Mouse (Mus musculus) layer of hippocampus, postnatal 10 days (tissue): Measurements from ENCODE around the gene Eed. TPM values are rescaled to one million over a fixed set of nuclear protein-coding genes. Genes with fewer than 3 reads are reported as not detected.

ENCODE experiments used
- DNase-seq, 2 experiments: peaks; one replicate each; pipeline ENCODE4 v3.0.0; 2021; ENCODE audit warnings: low spot score in 2 of 2
- total RNA-seq, 2 experiments: library from RNA; stranded (reverse); gene quantifications; 2 replicates each; pipeline ENCODE4 v1.2.3; 2021

The Eed gene
- total RNA-seq, 2 experiments from 2014 or later, result 27.9 to 34.0 TPM

DNA sequence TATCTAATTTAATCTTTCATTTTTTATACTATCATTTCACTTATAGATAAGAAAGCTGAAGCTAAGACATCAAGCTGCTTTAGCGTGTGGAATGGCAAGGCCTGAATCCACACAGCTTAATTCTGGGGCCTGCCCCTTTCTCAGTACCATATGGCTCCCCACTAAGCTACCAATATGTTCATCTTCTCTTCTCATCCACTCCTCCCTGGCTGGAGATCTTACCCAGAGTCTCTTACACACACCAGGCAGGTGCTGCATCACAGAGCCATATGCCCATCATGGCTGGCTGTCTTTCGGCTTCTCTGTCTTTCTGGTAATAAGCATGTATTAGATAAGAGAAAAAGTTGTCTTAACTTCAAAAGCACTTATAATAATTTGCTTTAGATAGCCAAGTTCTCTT, 2.7 kb upstream of the Eed start:
- DNase-seq, result no peak

DNA sequence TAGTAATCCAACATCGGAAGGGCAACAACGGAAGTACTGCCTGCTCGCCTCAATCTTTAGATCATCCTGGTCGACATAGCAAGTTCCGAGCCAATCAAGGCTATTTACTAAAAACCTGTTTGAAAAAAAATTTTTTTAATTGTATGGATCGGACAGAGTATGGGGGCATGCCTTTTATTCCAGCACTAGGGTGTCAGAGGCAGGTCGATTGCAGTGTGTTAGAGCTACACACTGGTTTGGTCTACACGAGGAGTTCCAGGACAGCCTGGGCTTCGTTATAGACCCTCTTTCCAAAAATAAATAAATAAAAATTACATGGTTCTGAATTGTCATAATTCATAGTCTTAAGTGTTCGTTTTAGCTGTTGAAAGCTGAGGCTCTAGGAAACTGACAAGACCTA, 774 bp upstream of the Eed start:
- peak in 1 of 2 experiments; percentile 13 for DNase-seq

GRCm38 (mm10) chr7:89980133-89980484, 674 bp downstream of the Eed start:
- no peak for DNase-seq

DNA sequence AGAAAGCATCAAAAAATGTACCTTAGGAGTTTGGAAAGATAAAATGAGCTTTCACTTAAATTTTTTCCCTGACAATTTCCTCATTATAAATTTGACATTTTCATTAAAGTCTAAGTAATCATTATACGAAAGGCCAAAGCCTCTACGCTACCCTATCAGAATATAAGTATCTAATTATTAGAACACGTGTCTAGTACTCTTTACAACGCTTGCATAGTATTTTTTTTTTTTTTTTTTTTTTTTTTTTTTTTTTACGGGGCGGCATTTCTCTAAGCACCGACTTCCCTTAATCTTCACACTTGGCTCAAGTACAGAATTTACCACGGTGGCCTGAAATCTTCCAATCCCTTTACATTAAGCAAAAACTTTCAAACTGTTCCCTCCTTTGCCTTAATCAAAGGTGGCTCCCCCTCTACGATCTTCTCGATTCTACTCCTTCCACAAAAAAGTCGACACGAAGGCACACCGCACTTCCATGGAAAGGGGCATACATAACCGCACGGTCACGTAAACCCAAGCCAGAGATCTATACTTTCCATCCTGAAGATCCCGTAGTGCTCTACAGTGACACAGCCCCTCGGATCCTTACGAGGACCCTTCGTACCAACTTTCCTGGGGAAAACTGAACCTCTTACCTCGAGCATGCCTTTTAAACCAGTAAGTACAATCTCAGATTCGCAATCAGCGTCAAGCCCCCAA, 1.2 kb downstream of the Eed start:
- DNase-seq, result no peak

DNA sequence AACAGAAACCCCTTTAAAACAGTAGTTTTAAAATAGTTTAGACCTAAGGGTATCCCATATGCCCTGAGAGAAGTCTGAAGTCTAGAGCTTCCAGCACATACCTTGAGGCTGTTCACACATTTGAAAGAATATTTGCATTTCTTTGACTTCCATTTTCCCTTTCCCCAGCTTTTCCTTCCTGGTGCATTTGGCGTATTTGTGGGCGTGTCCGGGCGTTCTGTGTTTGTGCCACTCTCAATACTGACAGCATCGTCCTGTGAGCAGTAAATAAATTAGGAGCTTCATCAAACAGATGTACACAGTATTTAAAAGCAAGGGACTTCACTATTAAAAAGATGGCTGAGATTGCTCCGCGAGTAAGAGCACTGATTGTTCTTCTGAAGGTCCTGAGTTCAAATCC, 4.0 kb downstream of the Eed start:
- DNase-seq, result no peak

DNA sequence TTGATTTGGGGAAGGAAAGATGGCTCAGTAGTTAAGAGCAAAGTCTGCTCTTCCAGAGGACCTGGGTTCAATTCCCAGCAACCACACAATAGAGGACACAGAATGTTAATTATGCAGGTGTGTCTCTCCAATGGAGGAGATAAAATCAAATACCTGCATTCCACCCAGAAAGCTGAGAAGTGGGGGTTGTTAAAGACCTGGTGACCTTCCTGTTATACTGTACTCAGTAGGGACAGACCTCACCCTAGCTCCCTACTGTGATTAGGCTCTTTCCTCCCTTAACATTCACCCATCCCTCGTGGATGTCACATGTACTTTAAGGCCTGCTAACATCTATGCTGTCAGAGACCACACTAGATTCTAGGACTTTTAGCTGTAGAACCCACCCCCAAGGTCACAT, 5.2 kb downstream of the Eed start:
- DNase-seq, result no peak

GRCm38 (mm10) chr7:89967235-89967634, 13.5 kb downstream of the Eed start:
- no peak for DNase-seq

GRCm38 (mm10) chr7:89966771-89967170, 14.0 kb downstream of the Eed start:
- DNase-seq, result no peak

DNA sequence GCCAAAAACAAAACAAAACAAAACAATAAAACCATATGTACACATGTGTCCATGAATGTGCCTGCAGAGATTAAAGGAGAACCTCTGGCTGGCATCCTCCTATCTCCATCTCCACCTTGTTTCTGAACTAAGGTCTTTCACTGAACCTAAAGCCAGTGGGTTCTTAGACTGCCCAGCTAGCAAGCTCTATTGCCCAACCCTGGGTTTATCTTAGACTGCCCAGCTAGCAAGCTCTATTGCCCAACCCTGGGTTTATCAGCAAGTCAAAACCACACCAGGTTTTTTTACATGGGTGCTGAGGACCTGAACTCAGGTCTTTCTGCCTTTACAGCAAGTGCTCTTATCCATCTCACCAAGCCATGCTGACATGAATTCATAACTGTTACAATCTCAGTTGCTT, 17.6 kb downstream of the Eed start:
- DNase-seq, result no peak

- no peak for DNase-seq
These were observed 23.5 kb downstream of the Eed start for GRCm38 (mm10) chr7:89957300-89957699.

GRCm38 (mm10) chr7:89954261-89954660, 26.5 kb downstream of the Eed start:
- no peak for DNase-seq

DNA sequence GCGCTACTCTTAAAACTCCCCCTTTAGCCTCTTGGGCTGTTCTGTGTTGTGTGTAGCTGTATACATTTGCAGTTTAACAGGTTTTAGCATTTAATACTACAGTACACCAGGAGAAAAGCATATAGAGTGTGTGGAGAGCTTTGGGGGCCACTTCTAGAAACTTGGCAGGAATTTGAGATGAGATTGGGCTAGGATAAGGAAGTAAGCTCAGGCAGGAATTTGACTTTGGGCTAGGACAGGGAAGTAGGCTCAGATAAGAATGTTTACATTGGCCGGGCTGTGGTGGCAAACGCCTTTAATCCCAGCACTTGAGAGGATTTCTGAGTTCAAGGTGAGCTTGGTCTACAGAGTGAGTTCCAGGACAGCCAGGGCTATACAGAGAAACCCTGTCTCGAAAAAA, 31.4 kb downstream of the Eed start:
- no peak for DNase-seq

DNA sequence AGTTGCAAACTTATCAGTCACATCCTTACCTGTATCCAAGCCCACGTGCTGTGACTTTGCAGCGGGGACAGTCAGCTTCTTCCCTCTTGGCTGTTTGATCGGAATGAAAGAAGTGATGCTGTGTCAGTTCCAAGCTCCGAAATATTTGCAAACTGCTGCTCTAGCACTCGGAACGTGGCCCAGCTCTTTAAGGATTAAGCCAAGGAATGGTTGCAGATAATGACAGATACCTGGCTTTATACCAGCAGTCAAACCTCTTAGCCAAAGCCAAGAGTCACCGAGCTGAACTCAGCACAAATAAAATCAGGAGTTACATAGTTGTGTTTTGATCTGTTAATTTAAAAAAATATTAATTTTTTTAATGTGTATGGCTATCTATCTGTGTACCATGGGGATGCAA, 32.8 kb downstream of the Eed start:
- DNase-seq, result no peak

DNA sequence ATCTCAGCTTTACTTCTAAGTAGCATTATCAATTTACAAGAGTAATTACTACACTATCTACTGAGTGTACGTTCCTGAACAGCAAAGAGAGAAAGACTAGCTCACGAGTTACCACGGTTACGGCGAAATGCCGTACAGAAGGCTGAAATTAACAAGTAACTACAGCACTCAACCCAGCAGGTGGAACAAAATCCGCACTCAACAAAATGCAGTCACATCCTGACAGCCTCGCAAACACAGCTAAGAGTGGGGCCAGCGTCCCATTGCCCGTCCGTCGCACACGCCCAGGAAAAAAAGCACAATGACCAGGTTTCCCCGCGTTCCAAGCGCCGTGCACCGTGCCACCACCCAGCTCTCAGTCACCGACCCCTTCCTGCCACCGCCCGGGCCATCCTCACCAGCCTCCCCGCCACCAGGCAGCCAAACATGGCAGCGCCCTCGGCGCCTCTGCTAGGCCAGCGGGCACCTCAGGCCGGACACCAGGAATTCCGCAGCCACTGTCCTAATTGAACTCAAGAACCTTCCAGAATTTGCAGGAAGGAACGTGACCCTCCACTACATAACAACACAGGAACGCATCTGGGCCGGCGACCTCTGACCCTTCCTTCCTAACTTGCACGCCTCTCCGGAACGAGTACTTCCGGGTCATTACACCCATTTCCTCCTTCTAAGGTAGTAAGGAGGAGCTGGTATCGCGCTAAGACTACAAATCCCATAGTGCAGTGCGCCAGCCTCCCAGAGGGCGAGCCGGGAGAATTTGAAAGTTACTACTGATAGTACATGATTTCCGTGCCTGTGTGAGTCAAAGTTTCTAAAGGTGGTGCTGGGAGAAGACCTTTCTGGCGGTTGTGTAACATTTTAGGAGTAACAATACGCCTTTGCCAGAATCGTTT, 40.0 kb downstream of the Eed start, which contains the start of gene Hikeshi:
Hikeshi (minus strand) TSS at position 634 of the 893 bp plus-strand sequence.
- DNase-seq, result peak; percentile 90 to 91

DNA sequence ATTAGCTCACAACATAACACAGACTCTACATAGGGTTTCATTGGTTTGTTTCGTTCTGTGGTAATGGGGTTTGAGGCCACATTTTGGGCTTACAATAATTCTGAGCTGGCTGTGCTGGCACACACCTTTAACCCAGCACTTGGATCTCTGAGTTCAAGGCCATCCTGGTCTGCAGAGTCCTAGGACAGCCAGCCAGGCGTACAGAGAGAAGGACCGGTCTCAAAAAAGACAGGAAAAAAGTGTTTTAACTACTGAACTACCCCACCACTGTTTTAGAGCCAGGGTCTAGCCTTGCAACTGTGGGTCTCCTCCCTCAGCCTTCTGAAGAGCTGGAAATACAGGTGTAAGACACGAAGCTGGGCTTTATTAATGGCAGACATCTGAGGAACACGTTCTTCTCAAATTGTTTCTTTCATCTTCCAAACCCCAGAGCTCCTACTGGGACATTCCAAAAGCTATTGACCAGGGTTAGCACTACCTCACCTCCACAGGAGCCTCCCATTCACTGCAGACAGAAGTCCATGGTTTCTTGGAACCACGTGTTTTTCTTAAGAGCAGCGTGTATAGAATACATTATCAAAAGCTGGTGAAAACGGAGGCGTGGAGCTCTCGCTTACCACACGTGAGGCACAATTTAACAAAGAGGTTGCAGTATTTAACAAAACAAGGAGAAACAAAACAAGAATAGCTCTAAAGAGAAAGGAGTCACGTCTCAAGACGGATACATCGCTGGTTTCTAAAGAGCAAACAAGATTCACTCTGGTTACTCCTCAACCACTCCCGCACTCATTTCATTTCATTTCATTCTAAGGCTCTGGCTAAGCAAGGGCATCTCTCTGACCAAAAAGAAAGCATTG, 41.1 kb downstream of the Eed start:
- DNase-seq, result no peak

- peak; percentile 61 to 71 for DNase-seq
These were observed 57.2 kb downstream of the Eed start for GRCm38 (mm10) chr7:89923441-89924180.

GRCm38 (mm10) chr7:89917776-89918175, 63.0 kb downstream of the Eed start:
- DNase-seq, result no peak

GRCm38 (mm10) chr7:89916711-89917110, 64.1 kb downstream of the Eed start:
- no peak for DNase-seq

DNA sequence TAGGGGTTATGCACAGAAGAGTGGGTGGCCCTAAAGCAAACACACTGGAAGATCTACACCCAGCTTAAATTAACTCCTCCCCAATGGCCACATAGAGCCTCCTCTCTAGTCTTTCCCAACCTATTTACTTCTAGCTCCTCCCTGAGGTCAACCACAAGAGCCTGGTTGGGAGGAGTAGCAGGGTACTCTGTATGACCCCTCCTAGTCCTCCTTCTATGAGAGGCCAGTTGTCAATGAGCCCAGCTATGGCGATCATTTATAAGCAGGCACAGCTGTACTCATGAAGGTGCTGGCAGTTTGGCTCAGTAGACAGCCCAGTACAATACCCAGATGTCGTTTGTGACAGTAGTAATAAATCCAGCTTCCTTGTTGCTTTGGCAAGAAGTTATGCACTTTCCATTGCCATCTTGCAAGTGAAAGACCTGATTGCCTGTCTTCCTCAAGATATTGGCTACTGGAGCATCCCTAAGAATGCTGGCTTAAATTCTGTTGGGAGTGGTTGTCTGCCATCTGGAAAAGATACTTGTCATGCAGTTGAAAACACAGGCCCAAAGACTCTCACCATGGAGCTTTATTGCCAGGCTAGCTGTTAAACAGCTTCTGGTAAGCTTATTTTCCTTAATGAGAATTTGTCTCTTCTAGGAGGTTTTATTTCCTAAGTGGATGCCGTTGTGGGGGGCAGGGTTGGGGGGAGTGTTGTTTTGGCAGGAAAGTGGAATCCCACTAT, 67.2 kb downstream of the Eed start:
- no peak for DNase-seq

DNA sequence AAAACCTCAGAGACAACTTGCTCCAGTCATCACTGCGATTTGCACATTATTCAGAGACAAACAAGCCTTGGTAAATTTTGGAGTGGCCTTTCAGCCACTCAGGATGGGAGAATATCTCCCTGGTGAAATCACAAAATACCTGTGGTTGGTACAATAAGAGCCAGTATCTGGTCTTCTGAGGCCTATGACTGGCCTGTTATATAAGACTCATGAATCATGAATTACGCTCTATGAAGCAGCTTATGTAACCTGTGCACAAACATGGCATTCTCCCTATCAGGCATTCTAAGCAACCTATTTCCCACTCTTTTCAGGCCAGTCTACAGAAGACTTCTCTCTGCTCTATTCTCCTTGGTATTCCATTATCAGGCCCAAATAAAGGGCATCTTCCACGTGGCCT, 68.4 kb downstream of the Eed start:
- no peak for DNase-seq
